Mouse (Mus musculus): Measurements from ENCODE around the gene Gm42669.

DNA sequence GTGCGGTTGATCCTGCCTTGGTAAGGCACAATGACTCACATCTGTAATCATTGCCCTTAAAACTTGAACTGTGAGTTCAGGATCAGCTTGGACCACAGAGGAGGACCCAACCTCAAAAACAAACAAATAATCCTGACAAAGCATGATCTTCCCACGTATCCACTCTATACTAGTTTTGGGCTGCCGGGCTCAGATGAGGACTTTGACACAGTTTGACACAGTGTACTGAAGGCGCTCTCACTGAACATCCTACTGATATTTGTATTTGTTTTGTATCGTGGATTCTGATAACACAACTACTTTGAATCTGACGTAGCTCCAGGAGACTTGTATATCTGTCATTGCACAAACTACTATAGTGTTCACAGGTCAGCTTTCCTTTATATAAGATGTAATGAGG lies 14.0 kb downstream of the Gm42669 start:
- TF ChIP-seq CTCF (IDR thresholded peaks at IDR 0.05; ENCODE audit: low read depth, low read length), result no peak
- TF ChIP-seq POLR2A (IDR thresholded peaks at IDR 0.05; ENCODE audit: extremely low read depth, insufficient read depth, low read length), result no peak
